ENCODE assay signal across 9 mouse cellular contexts in genomic region chr7:45634946-45635681, GRCm38 (mm10). TPM values are rescaled to one million over a fixed set of nuclear protein-coding genes. Genes with fewer than 3 reads are reported as not detected.
A peak's percentile ranks its signal among the peaks of the same experiment; 100 is the strongest.
DNase-seq lines count a peak whose midpoint lies in the region; ATAC-seq and TF ChIP-seq lines count a peak whose summit lies in the region.
"Had no signal": no experiment of that assay in that cellular context is flagged by ENCODE, and none has a peak within 500 bp of the region (broad histone marks: within the 10 kb centered on the region; RNA-seq: fewer than 3 reads in every experiment).

No protein-coding gene starts in this region.

- H3K27ac ChIP-seq in kidney, embryonic 14.5 days (ENCODE audit: low read depth, low read length): peak overlapping the region; percentile 9; the same call in 1 of the 2 replicates
- H3K27ac ChIP-seq in bone marrow macrophage, adult 2 months (ENCODE audit: insufficient read depth, low read depth, low read length): peak overlapping the region; percentile 42
- 0 out of 2 replicates have a peak overlapping the region, but pooled peaks have one; percentile 36 for H3K27ac ChIP-seq in intestine, embryonic 15.5 days
- no peak overlapping the region for H3K27ac ChIP-seq in hindbrain, embryonic 10.5 days

- 0 out of 2 replicates have a peak, but pooled peaks cover 4% of the 10 kb centered on the region for H3K36me3 ChIP-seq in kidney, embryonic 14.5 days (ENCODE audit: control insufficient read depth, insufficient read depth, low read length)
- H3K36me3 ChIP-seq in intestine, embryonic 15.5 days: peaks cover 3% of the 10 kb centered on the region; the same call in 1 of the 2 replicates
- H3K36me3 ChIP-seq in hindbrain, embryonic 10.5 days: peaks cover 17% of the 10 kb centered on the region

- DNase-seq in kidney, postnatal 4 days: no peak
- DNase-seq in hindbrain, embryonic 10.5 days (ENCODE audit: low spot score): no peak
- no peak for DNase-seq in MN1 (ENCODE audit: low spot score)
- DNase-seq in left cerebral cortex, adult 18-20 months (ENCODE audit: low spot score in 2 of 2): no peak

- no peaks in the 10 kb centered on the region; the same call in 1 of the 2 replicates for H3K9me3 ChIP-seq in kidney, embryonic 14.5 days (ENCODE audit: control insufficient read depth, low read length)
- H3K9me3 ChIP-seq in intestine, embryonic 15.5 days: no peaks in the 10 kb centered on the region
- H3K9me3 ChIP-seq in hindbrain, embryonic 10.5 days: no peaks in the 10 kb centered on the region

- no peak overlapping the region for H3K9ac ChIP-seq in kidney, embryonic 14.5 days (ENCODE audit: low read depth, low read length)
- no peak overlapping the region for H3K9ac ChIP-seq in intestine, embryonic 15.5 days

- 83% methylated on average over 11 of the region's 11 CpGs for WGBS in kidney, embryonic 14.5 days
- WGBS in intestine, embryonic 15.5 days: 88% methylated on average over 11 of the region's 11 CpGs
- 88% methylated on average over 11 of the region's 11 CpGs for WGBS in hindbrain, embryonic 10.5 days

- no peak for TF ChIP-seq POLR2A in bone marrow macrophage, adult 2 months (IDR thresholded peaks at IDR 0.05; ENCODE audit: borderline replicate concordance, low read depth, low read length)

- no peak for ATAC-seq in kidney, embryonic 14.5 days (ENCODE audit: low FRiP score, low TSS enrichment)
- no peak for ATAC-seq in intestine, embryonic 15.5 days
- ATAC-seq in megakaryocyte progenitor cell, adult 5-6 weeks (replicated peaks; ENCODE audit: poor library complexity): peak; percentile 93

- no peak overlapping the region for H3K4me3 ChIP-seq in kidney, embryonic 14.5 days (ENCODE audit: low read length)
- no peak overlapping the region for H3K4me3 ChIP-seq in bone marrow macrophage, adult 2 months (ENCODE audit: insufficient read depth, low read length)
- no peak overlapping the region for H3K4me3 ChIP-seq in intestine, embryonic 15.5 days (replicated peaks)
- no peak overlapping the region for H3K4me3 ChIP-seq in hindbrain, embryonic 10.5 days

- peaks cover 19% of the 10 kb centered on the region for H3K4me1 ChIP-seq in kidney, embryonic 14.5 days (ENCODE audit: control insufficient read depth, insufficient read depth, low read length)
- H3K4me1 ChIP-seq in bone marrow macrophage, adult 2 months (ENCODE audit: control insufficient read depth, insufficient read depth, low read length): peaks cover 12% of the 10 kb centered on the region
- peaks cover 20% of the 10 kb centered on the region for H3K4me1 ChIP-seq in intestine, embryonic 15.5 days (replicated peaks)
- peaks cover 29% of the 10 kb centered on the region for H3K4me1 ChIP-seq in hindbrain, embryonic 10.5 days (replicated peaks)

- no peak overlapping the region for H3K4me2 ChIP-seq in kidney, embryonic 14.5 days (replicated peaks; ENCODE audit: low read depth, low read length)
- no peak overlapping the region for H3K4me2 ChIP-seq in intestine, embryonic 15.5 days (replicated peaks)

- 0 out of 2 replicates have a peak, but pooled peaks cover 6% of the 10 kb centered on the region for H3K27me3 ChIP-seq in kidney, embryonic 14.5 days (ENCODE audit: control insufficient read depth, insufficient read depth, low read length)
- no peaks in the 10 kb centered on the region; the same call in 1 of the 2 replicates for H3K27me3 ChIP-seq in intestine, embryonic 15.5 days (replicated peaks)
- H3K27me3 ChIP-seq in hindbrain, embryonic 10.5 days (ENCODE audit: insufficient read depth, poor library complexity, severe bottlenecking): peaks cover 52% of the 10 kb centered on the region

- no peak for TF ChIP-seq CTCF in bone marrow macrophage, adult 2 months (IDR thresholded peaks at IDR 0.05; ENCODE audit: low read depth, low read length)

RNA-seq across cellular contexts. Expression of gene Mamstr, which starts 4.7 kb away (rescaled TPM):
- polyA plus RNA-seq in kidney, embryonic 14.5 days (2014; fragmentation: Nextera tagmentation; extraction: Ambion mirVana): 3.6 and 5.0 TPM in 2 replicates
- not detected in 2 replicates for polyA plus RNA-seq in bone marrow macrophage, adult 2 months (2012; ENCODE audit: insufficient read depth, insufficient read length, missing spikeins)
- polyA plus RNA-seq in intestine, embryonic 15.5 days (2015; fragmentation: Nextera tagmentation; extraction: Ambion mirVana): 5.2 and 7.3 TPM in 2 replicates
- total RNA-seq in megakaryocyte progenitor cell, adult 5-6 weeks (2015): 0.64 TPM in 1 of 2 replicates, not detected in the other
- total RNA-seq in megakaryocyte progenitor cell, adult 5-6 weeks (2017): 0.12 TPM in 1 of 2 replicates, not detected in the other
- 2.6 and 2.9 TPM in 2 replicates for polyA plus RNA-seq in hindbrain, embryonic 10.5 days (2016; fragmentation: Nextera tagmentation; extraction: Ambion mirVana)
- 1 to 10 TPM; 2.0 to 2.6 TPM for total RNA-seq in left cerebral cortex, adult 18-20 months (2021)

RNA-seq across cellular contexts. Expression of gene Rasip1, which starts 7.8 kb away (rescaled TPM):
- polyA plus RNA-seq in kidney, embryonic 14.5 days (2014; fragmentation: Nextera tagmentation; extraction: Ambion mirVana): 12.1 and 18.7 TPM in 2 replicates
- 0.40 TPM in 1 of 2 replicates, not detected in the other for polyA plus RNA-seq in bone marrow macrophage, adult 2 months (2012; ENCODE audit: insufficient read depth, insufficient read length, missing spikeins)
- 9.8 and 9.9 TPM in 2 replicates for polyA plus RNA-seq in intestine, embryonic 15.5 days (2015; fragmentation: Nextera tagmentation; extraction: Ambion mirVana)
- 0.10 TPM in 1 of 2 replicates, not detected in the other for total RNA-seq in megakaryocyte progenitor cell, adult 5-6 weeks (2015)
- 0.08 TPM in 1 of 2 replicates, not detected in the other for total RNA-seq in megakaryocyte progenitor cell, adult 5-6 weeks (2017)
- 6.4 and 9.3 TPM in 2 replicates for polyA plus RNA-seq in hindbrain, embryonic 10.5 days (2016; fragmentation: Nextera tagmentation; extraction: Ambion mirVana)
- 1 to 10 TPM; 6.4 to 7.9 TPM for total RNA-seq in left cerebral cortex, adult 18-20 months (2021)

RNA-seq across cellular contexts. Expression of gene Izumo1, which starts 13.5 kb away (rescaled TPM):
- 0.11 and 0.23 TPM in 2 replicates for polyA plus RNA-seq in kidney, embryonic 14.5 days (2014; fragmentation: Nextera tagmentation; extraction: Ambion mirVana)
- polyA plus RNA-seq in bone marrow macrophage, adult 2 months (2012; ENCODE audit: insufficient read depth, insufficient read length, missing spikeins): not detected in 2 replicates
- polyA plus RNA-seq in intestine, embryonic 15.5 days (2015; fragmentation: Nextera tagmentation; extraction: Ambion mirVana): 0.13 TPM in 1 of 2 replicates, not detected in the other
- total RNA-seq in megakaryocyte progenitor cell, adult 5-6 weeks (2015): 0.32 TPM in 1 of 2 replicates, not detected in the other
- 0.24 TPM in 1 of 2 replicates, not detected in the other for total RNA-seq in megakaryocyte progenitor cell, adult 5-6 weeks (2017)
- polyA plus RNA-seq in hindbrain, embryonic 10.5 days (2016; fragmentation: Nextera tagmentation; extraction: Ambion mirVana): 0.19 TPM in 1 of 2 replicates, not detected in the other
- under 1 TPM in 1 of 2 experiments, not detected in 1; 0.21 TPM for total RNA-seq in left cerebral cortex, adult 18-20 months (2021)

RNA-seq across cellular contexts. Expression of gene Fut1, which starts 18.0 kb away (rescaled TPM):
- polyA plus RNA-seq in kidney, embryonic 14.5 days (2014; fragmentation: Nextera tagmentation; extraction: Ambion mirVana): 0.14 TPM in 2 replicates
- polyA plus RNA-seq in bone marrow macrophage, adult 2 months (2012; ENCODE audit: insufficient read depth, insufficient read length, missing spikeins): not detected in 2 replicates
- polyA plus RNA-seq in intestine, embryonic 15.5 days (2015; fragmentation: Nextera tagmentation; extraction: Ambion mirVana): 0.38 and 0.73 TPM in 2 replicates
- total RNA-seq in megakaryocyte progenitor cell, adult 5-6 weeks (2015): not detected in 2 replicates
- total RNA-seq in megakaryocyte progenitor cell, adult 5-6 weeks (2017): not detected in 2 replicates
- 0.20 TPM in 1 of 2 replicates, not detected in the other for polyA plus RNA-seq in hindbrain, embryonic 10.5 days (2016; fragmentation: Nextera tagmentation; extraction: Ambion mirVana)
- not detected for total RNA-seq in left cerebral cortex, adult 18-20 months (2021)
- total RNA-seq: heart, postnatal 36 days had no signal

RNA-seq across cellular contexts. Expression of gene Fgf21, which starts 19.8 kb away (rescaled TPM):
- polyA plus RNA-seq in kidney, embryonic 14.5 days (2014; fragmentation: Nextera tagmentation; extraction: Ambion mirVana): not detected in 2 replicates
- polyA plus RNA-seq in bone marrow macrophage, adult 2 months (2012; ENCODE audit: insufficient read depth, insufficient read length, missing spikeins): not detected in 2 replicates
- polyA plus RNA-seq in intestine, embryonic 15.5 days (2015; fragmentation: Nextera tagmentation; extraction: Ambion mirVana): 0.18 and 0.30 TPM in 2 replicates
- total RNA-seq in megakaryocyte progenitor cell, adult 5-6 weeks (2015): not detected in 2 replicates
- not detected in 2 replicates for total RNA-seq in megakaryocyte progenitor cell, adult 5-6 weeks (2017)
- not detected in 2 replicates for polyA plus RNA-seq in hindbrain, embryonic 10.5 days (2016; fragmentation: Nextera tagmentation; extraction: Ambion mirVana)
- not detected for total RNA-seq in left cerebral cortex, adult 18-20 months (2021)
- total RNA-seq: heart, postnatal 36 days had no signal
